Mouse (Mus musculus) NIH3T3 (cell line): ENCODE results near the gene Myo1b.
A peak's percentile ranks its signal among the peaks of the same experiment; 100 is the strongest.

ENCODE experiments used
- DNase-seq: peaks from one replicate; pipeline ENCODE4 v3.0.0-alpha.2; 2012; ENCODE audit warnings: low read depth

The Myo1b gene

GRCm38 (mm10) chr1:51915576-51916156 lies at the start of gene Myo1b:
TSS of gene Myo1b (minus strand) at chr1:51916071.
- peak; percentile 86 for DNase-seq

GRCm38 (mm10) chr1:51964647-51965046 lies 48.8 kb upstream of the Myo1b start:
- no peak for DNase-seq

GRCm38 (mm10) chr1:51947116-51947515 lies 31.2 kb upstream of the Myo1b start:
- DNase-seq, result no peak

DNA sequence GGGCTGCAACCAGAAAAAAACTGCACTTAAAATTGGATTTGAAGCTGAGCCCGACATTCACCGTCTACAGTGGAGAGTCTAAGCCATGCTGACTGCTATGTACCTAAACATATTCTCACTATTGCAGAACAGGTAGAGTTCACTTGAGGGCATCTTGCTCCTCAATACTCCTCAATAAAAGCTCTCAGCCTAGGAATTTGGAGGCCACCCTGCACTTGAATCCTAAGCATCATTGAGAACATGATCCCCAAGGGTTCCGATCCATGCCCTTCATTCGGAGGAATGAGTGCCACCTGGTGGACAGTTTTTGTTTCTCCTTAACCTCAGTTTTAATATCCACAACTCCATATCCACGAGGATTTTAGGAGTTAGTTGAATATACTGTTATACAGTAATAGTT lies 28.9 kb upstream of the Myo1b start:
- peak; percentile 86 for DNase-seq

- DNase-seq, result no peak
These were observed 22.5 kb upstream of the Myo1b start for GRCm38 (mm10) chr1:51938357-51938756.

DNA sequence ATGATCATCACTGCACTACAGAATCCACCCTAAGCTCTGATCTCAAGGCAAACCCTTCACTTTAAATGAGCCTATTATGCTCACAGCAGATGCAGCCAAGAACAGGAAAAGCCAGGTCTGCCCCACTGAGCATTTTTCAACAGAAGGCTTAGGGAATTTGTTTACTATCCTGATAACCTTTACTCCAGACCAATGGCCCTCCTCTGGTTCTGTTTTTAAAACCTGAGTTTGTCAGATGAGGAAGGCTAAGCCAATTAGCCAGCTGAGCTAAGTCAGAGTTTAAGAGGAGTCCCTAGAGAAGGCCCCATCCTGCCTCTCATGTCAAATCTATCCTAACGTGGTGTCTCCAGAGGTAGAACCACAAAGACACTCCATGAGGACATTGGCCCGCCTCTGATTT lies 19.1 kb upstream of the Myo1b start:
- no peak for DNase-seq

DNA sequence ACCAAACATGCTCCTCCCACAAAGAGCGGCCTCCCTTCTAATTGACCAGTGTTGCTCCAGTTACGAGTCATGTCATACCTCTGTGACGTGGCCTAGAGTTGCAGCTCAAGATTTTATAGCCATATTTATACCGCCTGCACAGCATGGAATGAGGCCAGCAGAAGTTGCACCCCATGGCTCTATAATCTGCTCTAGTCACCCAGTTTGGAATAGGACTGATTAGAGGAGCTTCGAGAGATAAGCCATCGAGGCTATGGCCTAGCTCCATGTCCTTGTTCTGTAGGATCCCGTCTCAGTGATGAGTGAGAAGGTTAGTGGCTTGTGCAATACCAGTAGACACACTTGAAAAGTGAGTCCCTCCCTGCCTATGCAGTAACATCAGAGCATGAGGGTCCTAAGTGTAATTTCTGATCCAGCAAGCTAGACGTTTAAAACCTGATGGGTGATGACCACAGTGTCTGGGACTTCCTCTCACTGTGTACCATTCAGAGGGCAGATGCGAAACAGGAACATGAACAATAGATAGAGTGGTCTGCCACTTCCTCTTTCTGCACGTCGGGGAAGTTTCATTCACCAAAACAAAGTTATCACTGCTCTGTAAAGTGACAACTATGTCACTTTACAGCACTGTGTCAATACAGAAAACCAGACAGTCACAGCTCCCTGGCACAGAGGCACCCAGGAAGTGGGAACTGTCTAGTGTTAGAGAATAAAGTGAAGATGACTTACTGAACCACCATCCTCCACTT lies 18.5 kb upstream of the Myo1b start:
- DNase-seq, result no peak

DNA sequence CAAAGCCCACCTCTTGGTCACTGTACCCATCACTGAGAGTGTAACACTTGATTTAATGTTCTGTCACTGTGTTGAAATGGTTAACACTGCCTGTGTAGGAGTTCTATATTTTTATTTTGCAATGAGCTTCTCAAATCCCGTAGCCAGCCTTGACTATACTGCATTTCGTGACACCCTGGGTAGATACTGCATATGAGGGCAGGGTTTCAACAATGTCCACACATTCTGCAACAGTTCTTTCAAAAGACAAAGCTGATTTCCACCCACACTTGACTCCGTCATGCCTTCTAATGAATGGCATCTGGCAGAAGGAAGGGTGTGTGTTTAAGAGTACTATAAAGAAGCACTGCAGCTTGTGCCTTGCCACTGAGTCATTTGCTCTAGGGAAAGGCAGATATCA lies 17.0 kb upstream of the Myo1b start:
- DNase-seq, result no peak

GRCm38 (mm10) chr1:51931561-51931960 lies 15.7 kb upstream of the Myo1b start:
- no peak for DNase-seq

GRCm38 (mm10) chr1:51930584-51930983 lies 14.7 kb upstream of the Myo1b start:
- no peak for DNase-seq

DNA sequence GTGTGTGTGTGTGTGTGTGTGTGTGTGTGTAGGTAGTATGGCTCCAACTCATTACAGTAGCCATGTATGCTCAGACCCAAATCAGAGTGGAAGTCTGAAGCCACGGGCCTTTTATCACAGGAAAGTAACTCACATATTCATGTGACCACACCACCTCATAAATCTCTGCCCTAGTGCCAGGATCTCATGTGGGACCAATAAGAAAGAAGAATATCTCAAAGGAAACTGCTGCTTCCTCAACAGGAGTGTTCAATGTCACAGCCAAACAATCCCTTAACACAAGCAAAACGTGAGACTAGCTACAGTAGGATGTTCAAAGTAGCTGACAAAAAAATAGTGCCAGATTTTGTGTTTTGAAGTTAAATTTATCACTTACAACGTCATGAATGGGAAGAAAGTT lies 13.7 kb upstream of the Myo1b start:
- no peak for DNase-seq

- DNase-seq, result no peak
These were observed 6.9 kb upstream of the Myo1b start for GRCm38 (mm10) chr1:51922820-51923219.

DNA sequence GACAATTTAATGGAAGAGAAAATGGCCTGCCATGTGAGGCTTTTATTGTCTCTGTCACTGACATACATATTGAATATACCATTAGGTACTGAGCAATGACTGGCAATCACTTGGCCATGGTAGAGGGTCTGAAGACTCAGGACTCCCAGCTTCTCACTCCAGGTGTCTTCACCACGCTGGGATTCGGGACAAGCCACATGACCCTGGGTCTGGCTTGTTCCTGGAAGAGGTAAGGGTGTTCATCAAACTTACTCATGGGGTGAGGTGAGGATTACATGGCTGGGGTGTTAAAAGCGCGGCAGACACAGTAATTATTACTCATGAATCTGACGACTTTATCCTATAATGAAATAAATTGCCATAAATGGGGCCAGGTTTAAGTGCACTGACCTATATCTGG lies 405 bp upstream of the Myo1b start:
- DNase-seq, result no peak

- DNase-seq, result peak; percentile 87
These were observed 758 bp downstream of the Myo1b start for GRCm38 (mm10) chr1:51915051-51915575.

DNA sequence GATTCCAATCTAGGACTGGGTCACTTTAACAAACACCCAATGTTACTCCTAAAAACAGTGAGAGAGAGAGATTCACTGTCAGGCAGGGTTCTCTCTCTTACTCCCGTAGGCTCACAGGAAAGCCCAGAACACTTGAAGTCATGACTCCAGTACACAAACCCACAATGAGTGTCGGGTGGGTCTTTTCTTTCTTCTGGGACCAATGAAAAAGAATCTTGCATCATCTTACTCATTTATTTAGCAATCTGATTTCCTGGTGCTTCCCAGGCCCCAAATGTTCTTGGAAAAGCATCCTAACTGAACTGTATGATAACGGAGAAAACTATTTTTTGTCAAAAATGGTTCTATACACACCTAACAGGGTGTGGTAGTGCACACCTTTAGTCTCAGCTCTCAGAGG lies 1.8 kb downstream of the Myo1b start:
- peak; percentile 25 for DNase-seq

- peak; percentile 67 for DNase-seq
These were observed 2.6 kb downstream of the Myo1b start for GRCm38 (mm10) chr1:51913071-51913814.

DNA sequence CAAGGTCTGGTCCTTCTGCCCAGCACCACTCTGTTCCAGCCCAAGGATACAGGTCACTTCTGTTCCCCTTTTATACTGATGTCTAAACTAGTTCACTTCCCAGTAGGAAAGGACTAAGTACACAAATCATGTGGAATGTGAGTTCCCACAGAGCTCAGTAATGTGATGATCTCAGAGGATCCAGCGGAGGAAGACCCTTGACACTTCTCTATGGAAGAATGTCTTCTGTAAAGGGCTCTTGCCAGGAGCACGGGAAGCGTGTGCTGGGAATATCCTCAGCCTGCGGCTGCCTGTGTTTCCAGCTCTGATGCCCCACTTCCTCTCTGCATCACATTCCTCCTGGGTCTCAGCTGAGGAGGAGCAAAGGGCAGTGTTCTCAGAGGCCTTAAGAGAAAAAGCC lies 4.5 kb downstream of the Myo1b start:
- DNase-seq, result no peak

DNA sequence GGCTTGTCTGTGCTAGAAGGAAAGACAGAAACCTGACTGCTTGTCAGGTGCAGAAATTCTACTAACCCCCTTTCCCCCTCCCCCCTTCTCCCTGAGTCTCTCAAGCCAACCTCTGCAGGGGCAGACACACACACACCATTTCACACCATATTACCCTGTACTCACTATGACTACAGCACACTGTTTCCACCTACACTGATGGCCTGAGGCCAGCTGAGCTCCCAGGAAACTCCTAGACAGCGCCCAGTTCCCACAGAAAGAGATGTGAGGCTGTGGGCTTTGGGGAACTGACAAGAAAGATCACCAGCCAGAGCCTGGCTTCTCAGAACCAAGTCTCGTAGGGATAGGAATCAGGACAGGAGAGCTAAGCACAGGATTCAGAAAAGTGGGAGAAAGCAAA lies 6.7 kb downstream of the Myo1b start:
- peak; percentile 20 for DNase-seq

DNA sequence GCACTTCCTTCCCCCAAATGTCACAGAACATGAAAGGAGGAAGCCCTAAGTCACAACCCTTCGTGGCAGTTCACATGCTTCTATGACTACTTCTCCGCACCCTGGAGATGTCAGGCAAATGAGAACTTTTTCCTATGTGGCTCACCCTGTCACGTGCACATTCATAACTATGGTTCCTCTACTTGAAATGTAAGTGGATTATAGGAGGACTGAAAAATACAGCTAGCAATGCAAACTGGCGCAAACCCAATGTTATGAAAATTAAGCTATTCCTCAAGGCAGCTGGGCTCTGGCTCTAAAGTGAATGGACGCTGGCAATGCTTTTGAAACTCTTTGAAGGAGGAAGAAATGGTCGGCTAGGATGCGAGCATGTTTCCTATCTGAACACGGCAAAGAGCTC lies 8.1 kb downstream of the Myo1b start:
- peak; percentile 33 for DNase-seq

GRCm38 (mm10) chr1:51906206-51906906 lies 9.5 kb downstream of the Myo1b start:
- no peak for DNase-seq

GRCm38 (mm10) chr1:51905073-51905472 lies 10.8 kb downstream of the Myo1b start:
- no peak for DNase-seq

DNA sequence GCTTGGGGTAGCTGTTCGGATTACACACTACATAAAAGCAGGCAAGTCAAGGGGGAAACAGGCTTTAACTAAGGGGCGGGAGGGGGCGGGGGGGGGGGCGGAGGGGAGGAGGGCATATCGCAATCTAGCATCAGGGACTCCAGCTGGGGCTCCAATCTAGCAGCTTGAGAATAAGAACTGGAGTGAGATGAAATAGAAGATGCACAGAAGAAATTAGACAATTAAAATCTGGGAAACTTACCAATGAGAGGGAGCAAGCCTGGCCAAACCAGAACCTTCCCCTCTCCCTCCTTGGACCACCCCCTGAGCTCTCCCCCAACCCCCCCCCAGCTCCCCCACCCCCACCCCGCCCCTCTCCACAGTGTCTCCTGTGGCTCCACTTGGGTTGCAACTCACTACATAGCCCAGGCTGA lies 18.7 kb downstream of the Myo1b start:
- no peak for DNase-seq
